Mouse (Mus musculus) frontal cortex, adult (tissue): Measurements from ENCODE around the gene Olfr1123.

Experiments
- ATAC-seq: cut with Nextera tagmentation; 2 replicates; pipeline ENCODE4 v1.9.2; 2017; ENCODE audit warnings: mild to moderate bottlenecking, moderate library complexity, mixed read lengths; ENCODE audit not compliant: low TSS enrichment

The Olfr1123 gene

GRCm38 (mm10) chr2:87416335-87416734 is at the start of gene Olfr1123:
Olfr1123 (plus strand) TSS chr2:87416635.
- no peak for ATAC-seq

DNA sequence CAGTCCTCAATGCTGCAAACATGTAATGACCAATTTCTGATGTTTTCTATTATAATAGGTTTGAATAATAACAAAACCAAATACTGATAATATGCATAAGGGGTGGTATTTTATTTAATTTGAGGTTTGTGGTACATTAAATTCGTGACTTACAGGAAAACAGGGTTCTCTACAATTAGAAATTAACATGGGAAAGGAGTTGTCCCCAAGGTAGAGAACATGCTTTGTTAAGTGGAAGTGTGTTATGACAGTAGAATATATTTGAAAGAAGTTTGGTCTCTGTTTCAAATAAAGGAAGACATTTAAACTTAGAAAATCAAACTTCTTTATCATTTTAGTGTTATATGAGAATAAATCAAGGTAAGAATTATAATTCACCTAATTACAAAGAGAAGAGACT is 46.8 kb upstream of the Olfr1123 start, which contains the start of gene Olfr1121:
Gene Olfr1121, plus strand, starts transcription at position 301 of the 400 bp plus-strand sequence.
- ATAC-seq = no peak

DNA sequence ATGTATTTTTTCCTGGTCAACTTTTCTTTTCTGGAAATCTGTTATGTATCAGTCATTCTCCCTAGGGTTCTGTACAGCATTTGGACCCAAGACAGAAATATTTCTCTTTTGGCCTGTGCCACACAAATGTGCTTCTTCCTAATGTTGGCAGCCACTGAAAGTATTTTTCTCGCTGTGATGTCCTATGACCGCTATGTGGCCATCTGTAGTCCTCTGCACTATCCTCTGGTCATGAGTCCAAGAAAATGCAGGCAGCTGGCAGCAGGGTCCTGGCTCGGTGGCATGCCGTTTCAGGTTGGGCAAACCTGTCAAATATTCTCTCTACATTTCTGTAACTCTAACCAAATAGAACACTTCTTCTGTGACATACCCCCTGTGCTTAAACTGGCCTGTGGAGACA is 44.7 kb upstream of the Olfr1123 start:
- no peak for ATAC-seq

DNA sequence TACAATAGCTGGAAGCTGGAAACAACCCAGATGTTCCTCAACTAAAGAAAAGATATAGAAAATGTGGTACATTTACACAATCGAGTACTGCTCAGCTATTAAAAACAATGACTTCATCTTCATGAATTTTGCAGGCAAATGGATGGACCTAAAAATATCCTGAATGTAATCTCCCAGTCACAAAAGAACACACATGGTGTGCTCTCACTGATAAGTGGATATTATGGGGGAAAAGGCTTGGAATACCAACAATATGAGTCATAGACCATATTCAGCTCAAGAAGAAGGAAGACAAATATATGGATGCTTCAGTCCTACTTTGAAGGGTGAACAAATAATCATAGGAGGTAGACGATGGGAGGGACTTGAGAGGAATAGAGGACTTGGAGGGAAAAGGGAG is 32.5 kb upstream of the Olfr1123 start:
- no peak for ATAC-seq

GRCm38 (mm10) chr2:87385549-87385948 is 30.9 kb upstream of the Olfr1123 start, which contains the start of gene Olfr1122:
Olfr1122 (plus strand) TSS chr2:87385849.
- no peak for ATAC-seq

GRCm38 (mm10) chr2:87393605-87394004 is 22.8 kb upstream of the Olfr1123 start:
- peak; percentile 97 for ATAC-seq

- ATAC-seq = peak; percentile 86
These were observed 21.7 kb upstream of the Olfr1123 start for GRCm38 (mm10) chr2:87394686-87395085.

GRCm38 (mm10) chr2:87429975-87430374 is 13.5 kb downstream of the Olfr1123 start, which contains the start of gene Olfr1124:
Olfr1124 (plus strand) TSS chr2:87430275.
- ATAC-seq = no peak

DNA sequence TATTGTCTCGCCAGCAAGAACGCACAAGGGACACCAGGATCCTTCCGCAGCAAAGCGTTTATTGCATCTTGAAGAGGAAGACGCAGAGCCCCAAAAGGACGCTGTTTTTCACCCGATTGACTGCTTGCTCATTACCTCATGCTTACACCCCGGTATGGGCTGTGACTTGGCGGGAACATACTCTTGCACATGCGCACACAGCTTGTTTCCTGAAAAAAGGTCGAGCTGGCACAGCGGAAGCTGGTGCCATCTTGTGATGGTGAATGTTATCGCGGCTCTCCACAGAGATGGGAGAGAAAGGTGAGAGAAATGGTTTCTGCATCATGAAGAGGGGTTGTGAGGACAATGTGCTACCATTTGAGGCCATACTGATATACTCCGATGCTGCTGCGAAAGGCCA is 21.3 kb downstream of the Olfr1123 start:
- ATAC-seq = no peak

DNA sequence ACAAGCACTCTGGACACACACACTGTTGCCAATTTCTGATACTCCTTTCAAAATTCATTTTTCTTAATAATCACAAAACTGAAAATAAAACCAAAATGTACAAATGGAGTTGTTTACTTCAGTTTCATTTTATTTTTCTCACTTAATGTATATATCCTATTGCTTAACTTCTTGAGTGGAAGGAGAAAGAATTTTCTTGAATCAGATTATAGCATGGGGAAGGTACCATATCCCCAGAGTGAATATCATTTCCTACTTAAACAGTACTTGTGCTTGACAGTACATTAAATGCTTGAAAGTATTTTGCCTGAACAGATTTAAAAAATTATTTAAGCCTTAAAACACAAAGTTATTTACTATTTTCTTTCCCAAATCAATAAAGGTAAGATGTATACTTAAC is 37.2 kb downstream of the Olfr1123 start, which contains the start of gene Olfr1126:
Gene Olfr1126, plus strand, starts transcription at position 301 of the 400 bp plus-strand sequence.
- no peak for ATAC-seq

- no peak for ATAC-seq
These were observed 45.3 kb downstream of the Olfr1123 start for GRCm38 (mm10) chr2:87461769-87462168.
